Mouse (Mus musculus): ENCODE data around the gene P4htm.

Gene P4htm

DNA sequence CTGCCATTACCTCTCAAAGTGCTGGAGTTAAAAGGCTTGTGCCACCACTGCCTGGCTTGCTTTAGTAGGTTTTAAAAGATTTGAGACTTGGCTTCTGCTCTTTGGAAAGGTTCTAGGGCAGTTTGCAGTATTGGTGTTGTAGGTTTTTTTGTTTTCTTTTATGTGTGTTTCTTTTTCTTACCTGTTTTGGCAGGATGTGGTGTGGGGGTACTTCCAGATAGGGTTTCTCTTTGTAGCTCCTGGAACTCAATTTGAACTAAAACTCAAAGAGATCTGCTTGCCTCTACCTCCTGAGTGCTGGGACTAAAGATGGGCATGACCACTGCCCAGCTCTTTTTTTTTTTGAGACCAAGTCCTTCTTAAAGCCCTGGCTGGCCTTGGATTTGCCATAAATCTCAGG is 56.6 kb downstream of the P4htm start:
- DNase-seq = no peak

GRCm38 (mm10) chr9:108531496-108531895 is 66.0 kb downstream of the P4htm start:
- DNase-seq = no peak

GRCm38 (mm10) chr9:108530954-108531353 is 66.5 kb downstream of the P4htm start:
- DNase-seq = no peak
